Mouse (Mus musculus): ENCODE measurements at regions not wholly inside any gene's neighbourhood (a gene's known extent, or its start where the extent isn't known, plus 50 kb on each side); places are given as distances from the start of the nearest gene placed in this dataset.

- no peak for DNase-seq (ENCODE audit: low read depth, low spot score)
Measured at GRCm38 (mm10) chr5:82142063-82142462, 1122.1 kb downstream of the Adgrl3 start.

Data from embryo, embryonic 11.5 days (tissue).